Mouse (Mus musculus) midbrain, embryonic 10.5 days (tissue): ENCODE data around the gene Rsrc1. TPM values are rescaled to one million over a fixed set of nuclear protein-coding genes. Genes with fewer than 3 reads are reported as not detected.
"Not testable (repeated sequence)": the region's sequence is repeated elsewhere in the genome, so short reads cannot be mapped to it uniquely, and the experiment has no call there.

Experiments
- DNase-seq: peaks from one replicate; pipeline ENCODE4 v3.0.0-alpha.2; 2017; ENCODE audit warnings: low spot score
- H3K27ac ChIP-seq: fragments of 300-500 bp; sonication (generic); replicated peaks from 2 replicates; pipeline ENCODE4 v1.5.1; 2016; ENCODE audit warnings: mild to moderate bottlenecking
- H3K27me3 ChIP-seq: fragments of 300-500 bp; sonication (generic); 2 replicates; pipeline ENCODE4 v1.6.1; 2016; ENCODE audit warnings: low read depth, mild to moderate bottlenecking; ENCODE audit not compliant: poor library complexity, severe bottlenecking
- H3K36me3 ChIP-seq: fragments of 300-500 bp; sonication (generic); 2 replicates; pipeline ENCODE4 v1.6.1; 2016; ENCODE audit warnings: mild to moderate bottlenecking, moderate library complexity
- H3K4me1 ChIP-seq: fragments of 300-500 bp; sonication (generic); 2 replicates; pipeline ENCODE4 v1.6.1; 2016
- H3K4me3 ChIP-seq: fragments of 300-500 bp; sonication (generic); 2 replicates; pipeline ENCODE4 v1.5.1; 2016; ENCODE audit warnings: mild to moderate bottlenecking, moderate library complexity
- H3K9me3 ChIP-seq: fragments of 300-500 bp; sonication (generic); replicated peaks from 2 replicates; pipeline ENCODE4 v1.6.1; 2016; ENCODE audit warnings: mild to moderate bottlenecking
- WGBS: fragments of 180-500 bp; shearing (Covaris S2); methylation state at CpG from one replicate; pipeline ENCODE4 v1.1.7; 2016; 5-methylcytosine and 5-hydroxymethylcytosine counted together
- polyA plus RNA-seq: library from polyadenylated mRNA; unstranded; fragments of >200 nt; fragmentation: Nextera tagmentation; extraction: Ambion mirVana; gene quantifications from 2 replicates; pipeline ENCODE4 v1.2.1, GENCODE M21; 2016

Gene Rsrc1
- polyA plus RNA-seq, 1 experiment from 2014 or later: 42.2 TPM

DNA sequence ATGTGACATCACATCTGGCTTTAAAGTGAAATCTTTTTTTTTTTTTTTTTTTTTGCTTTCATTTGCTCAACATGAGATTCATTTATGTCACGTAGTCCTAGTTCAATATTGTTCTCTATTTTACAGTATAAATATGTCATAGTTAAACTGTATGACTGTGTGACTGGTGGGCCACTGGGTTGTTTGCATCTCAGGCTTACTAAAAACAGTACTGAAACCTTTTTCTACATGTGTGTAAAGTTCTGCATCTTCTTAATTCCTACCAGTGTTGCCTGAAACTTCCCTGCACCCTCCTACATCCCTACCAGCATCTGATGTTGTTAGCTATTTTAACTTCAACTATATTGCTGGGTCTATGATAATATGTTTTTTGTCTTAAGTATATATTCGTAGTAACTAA, 78.6 kb downstream of the Rsrc1 start:
- 92% methylated on average over 2 of the region's 2 CpGs for WGBS
- Histone ChIP-seq H3K4me1 (no peaks in the 10 kb centered on the region), H3K27ac (no peak overlapping the region), H3K27me3 (no peaks in the 10 kb centered on the region), H3K4me3 (no peak overlapping the region), H3K9me3 (no peaks in the 10 kb centered on the region; the same call in 1 of the 2 replicates), H3K36me3 (peaks cover 11% of the 10 kb centered on the region)
- DNase-seq: no peak

DNA sequence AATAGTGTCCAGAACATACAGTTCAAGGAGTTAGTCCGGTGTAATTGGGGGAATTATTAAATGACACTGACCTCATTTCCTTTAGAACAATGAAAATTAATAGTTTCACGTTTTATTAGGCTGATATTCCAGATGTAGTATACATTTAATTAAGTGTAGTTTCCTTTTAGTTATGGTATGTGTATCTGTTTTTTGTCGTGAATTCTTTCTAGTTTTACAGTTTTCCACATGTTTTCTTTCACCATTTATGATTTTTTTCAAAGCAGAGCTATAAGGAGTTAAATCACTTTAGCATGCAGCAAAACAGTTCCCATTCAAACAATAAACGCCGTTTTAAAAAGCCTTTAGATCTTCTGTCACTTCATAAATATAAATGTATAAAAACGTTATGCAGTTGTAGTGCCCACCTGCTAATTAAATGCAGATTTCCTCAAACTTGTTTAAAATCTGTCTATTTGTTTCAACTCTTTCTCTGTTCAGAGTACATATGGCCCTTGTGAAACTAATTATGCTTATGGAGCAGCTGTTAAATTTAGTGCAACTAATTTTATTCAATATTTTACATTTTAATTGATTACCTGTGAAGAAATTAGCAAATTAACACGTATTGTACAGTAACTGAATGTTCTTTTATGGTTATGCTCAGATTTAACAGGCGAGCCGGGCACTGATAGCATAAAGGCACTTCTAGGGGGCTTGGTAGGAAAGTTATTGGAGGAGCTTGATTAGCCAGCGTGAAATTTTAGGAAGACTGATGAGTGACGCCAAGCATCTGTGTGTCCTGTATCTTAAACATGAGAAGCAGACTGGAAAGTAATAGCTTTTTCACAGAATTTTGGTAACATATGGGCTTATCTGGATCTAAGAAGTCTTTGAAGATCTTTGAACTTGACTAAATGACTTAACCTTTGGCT, 89.6 kb downstream of the Rsrc1 start:
- no peak for DNase-seq

GRCm38 (mm10) chr3:67073653-67074052, 92.5 kb downstream of the Rsrc1 start:
- not testable (repeated sequence) for H3K27ac ChIP-seq, H3K36me3 ChIP-seq, H3K9me3 ChIP-seq, H3K4me1 ChIP-seq, H3K4me3 ChIP-seq, DNase-seq, H3K27me3 ChIP-seq

More for the DNA sequence above, 89.6 kb downstream of the Rsrc1 start:
- Histone ChIP-seq H3K9me3 (peaks cover 5% of the 10 kb centered on the region; the same call in 1 of the 2 replicates), H3K4me3 (no peak overlapping the region), H3K4me1 (no peaks in the 10 kb centered on the region), H3K27ac (no peak overlapping the region), H3K27me3 (no peaks in the 10 kb centered on the region), H3K36me3 (peaks cover 7% of the 10 kb centered on the region; the same call in 1 of the 2 replicates)
- 89% methylated on average over 11 of the region's 11 CpGs for WGBS

- H3K27ac ChIP-seq: no peak overlapping the region
- peaks cover 15% of the 10 kb centered on the region for H3K36me3 ChIP-seq
- no peaks in the 10 kb centered on the region for H3K4me1 ChIP-seq
- H3K9me3 ChIP-seq: peaks cover 14% of the 10 kb centered on the region
- no peak for DNase-seq
- no peak overlapping the region for H3K4me3 ChIP-seq
- 96% methylated on average over 2 of the region's 2 CpGs for WGBS
- H3K27me3 ChIP-seq: no peaks in the 10 kb centered on the region
These were observed 94.3 kb downstream of the Rsrc1 start for GRCm38 (mm10) chr3:67075484-67075883.

DNA sequence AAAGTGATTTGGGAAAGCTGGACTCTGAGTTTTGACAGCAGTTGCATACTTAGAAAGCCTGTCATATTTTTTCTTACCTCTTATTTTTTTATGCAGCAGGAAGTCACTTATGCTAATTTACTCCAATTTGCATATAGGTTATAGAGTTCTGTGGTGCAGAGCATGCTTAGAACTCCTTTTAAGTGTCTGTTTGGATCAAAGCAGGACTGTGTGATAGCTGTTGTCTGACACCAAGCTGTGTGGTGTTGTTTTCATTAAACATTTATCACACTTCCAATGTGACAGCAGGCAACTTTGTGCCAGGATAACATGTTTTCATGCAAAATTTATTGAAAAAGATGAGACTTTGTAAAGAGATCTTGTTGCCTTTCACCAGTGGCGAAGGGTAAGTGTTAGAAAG, 103.6 kb downstream of the Rsrc1 start:
- Histone ChIP-seq H3K36me3 (peaks cover 3% of the 10 kb centered on the region; the same call in 1 of the 2 replicates), H3K27ac (no peak overlapping the region), H3K9me3 (peaks cover 8% of the 10 kb centered on the region), H3K4me3 (no peak overlapping the region), H3K4me1 (no peaks in the 10 kb centered on the region), H3K27me3 (no peaks in the 10 kb centered on the region)
- no peak for DNase-seq
- WGBS: 90% methylated on average over 1 of the region's 1 CpGs

DNA sequence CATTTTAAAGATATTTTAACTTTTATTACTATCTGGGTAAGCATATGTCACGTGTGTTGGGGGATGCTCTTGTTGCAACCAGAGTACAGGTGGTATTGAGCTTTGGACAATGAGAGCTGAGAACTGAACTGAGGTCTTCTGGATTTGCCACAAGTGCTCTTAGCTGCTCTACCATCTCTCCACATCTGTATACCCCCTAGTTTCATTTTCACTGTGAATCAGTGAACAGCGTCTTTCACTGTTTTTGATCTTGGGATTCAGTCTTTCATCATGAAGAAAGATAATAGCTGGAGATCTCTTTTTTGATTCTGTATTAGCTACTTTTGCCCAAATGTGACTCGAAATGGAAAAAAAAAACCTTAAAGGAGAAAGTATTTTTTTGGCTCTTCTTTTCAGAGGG, 127.2 kb downstream of the Rsrc1 start:
- Histone ChIP-seq H3K27ac (no peak overlapping the region), H3K4me3 (no peak overlapping the region), H3K4me1 (no peaks in the 10 kb centered on the region), H3K27me3 (no peaks in the 10 kb centered on the region), H3K9me3 (0 out of 2 replicates have a peak, but pooled peaks cover 4% of the 10 kb centered on the region), H3K36me3 (peaks cover 7% of the 10 kb centered on the region)
- no peak for DNase-seq
- 95% methylated on average over 3 of the region's 3 CpGs for WGBS

GRCm38 (mm10) chr3:67116317-67116716, 135.1 kb downstream of the Rsrc1 start:
- DNase-seq: no peak
- no peaks in the 10 kb centered on the region for H3K9me3 ChIP-seq
- 82% methylated on average over 4 of the region's 4 CpGs for WGBS
- no peaks in the 10 kb centered on the region for H3K36me3 ChIP-seq
- H3K27me3 ChIP-seq: no peaks in the 10 kb centered on the region
- H3K4me1 ChIP-seq: peaks cover 10% of the 10 kb centered on the region
- no peak overlapping the region for H3K4me3 ChIP-seq
- no peak overlapping the region for H3K27ac ChIP-seq

DNA sequence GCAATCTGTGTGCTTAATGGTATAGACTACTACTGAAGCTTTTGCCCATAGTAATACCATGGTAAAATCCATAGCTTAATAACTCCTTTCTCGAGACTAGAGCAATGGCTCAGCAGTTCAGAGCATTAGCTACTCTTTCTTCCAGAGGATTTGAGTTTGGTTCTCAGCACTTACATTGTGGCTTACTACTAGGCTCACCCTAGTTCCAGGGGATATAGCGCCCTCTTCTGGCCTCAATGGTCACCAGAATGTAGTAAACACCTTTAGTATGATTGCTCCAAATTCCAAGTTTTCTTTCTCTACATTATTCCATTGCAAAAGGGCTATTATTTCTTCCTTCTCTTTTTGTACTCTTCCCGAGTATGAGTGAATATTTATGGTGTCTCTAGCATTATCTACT, 151.3 kb downstream of the Rsrc1 start:
- 68% methylated on average over 3 of the region's 3 CpGs for WGBS
- peaks cover 7% of the 10 kb centered on the region for H3K9me3 ChIP-seq
- H3K27ac ChIP-seq: no peak overlapping the region
- peaks cover 15% of the 10 kb centered on the region for H3K36me3 ChIP-seq
- peaks cover 8% of the 10 kb centered on the region for H3K4me1 ChIP-seq
- H3K27me3 ChIP-seq: no peaks in the 10 kb centered on the region
- H3K4me3 ChIP-seq: no peak overlapping the region
- no peak for DNase-seq

GRCm38 (mm10) chr3:67135749-67136375, 154.7 kb downstream of the Rsrc1 start:
- no peak for DNase-seq
- Histone ChIP-seq H3K9me3 (no peaks in the 10 kb centered on the region), H3K27me3 (no peaks in the 10 kb centered on the region), H3K4me1 (peaks cover 8% of the 10 kb centered on the region), H3K4me3 (no peak overlapping the region), H3K27ac (no peak overlapping the region), H3K36me3 (no peaks in the 10 kb centered on the region)
- 79% methylated on average over 2 of the region's 2 CpGs for WGBS

GRCm38 (mm10) chr3:67144952-67145351, 163.8 kb downstream of the Rsrc1 start:
- H3K27me3 ChIP-seq: no peaks in the 10 kb centered on the region; the same call in 1 of the 2 replicates

DNA sequence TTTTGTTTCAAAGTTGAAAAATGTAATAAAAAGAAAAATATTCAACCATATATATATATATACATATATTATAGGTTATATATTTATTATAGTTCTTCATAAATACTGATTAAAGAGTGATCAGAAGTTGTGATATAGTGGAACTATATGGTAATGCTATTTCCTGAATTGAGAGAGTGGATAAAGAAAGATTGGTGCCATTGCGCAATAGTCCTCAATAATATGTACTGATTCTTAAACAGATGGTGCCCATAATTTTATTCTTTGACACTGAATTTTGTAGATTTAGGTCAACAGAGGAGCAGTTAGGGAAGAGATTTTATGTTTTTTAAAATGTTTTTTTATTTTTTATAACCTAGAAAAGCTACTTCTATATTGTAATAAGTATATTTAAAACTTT, 165.1 kb downstream of the Rsrc1 start:
- Histone ChIP-seq H3K27me3 (no peaks in the 10 kb centered on the region; the same call in 1 of the 2 replicates), H3K9me3 (peaks cover 8% of the 10 kb centered on the region; the same call in 1 of the 2 replicates), H3K4me3 (no peak overlapping the region), H3K27ac (no peak overlapping the region), H3K4me1 (peaks cover 8% of the 10 kb centered on the region), H3K36me3 (0 out of 2 replicates have a peak, but pooled peaks cover 5% of the 10 kb centered on the region)
- no peak for DNase-seq
- 98% methylated on average over 1 of the region's 1 CpGs for WGBS

More at GRCm38 (mm10) chr3:67144952-67145351, 163.8 kb downstream of the Rsrc1 start:
- no peak overlapping the region for H3K27ac ChIP-seq
- H3K4me3 ChIP-seq: no peak overlapping the region
- 90% methylated on average over 2 of the region's 2 CpGs for WGBS
- DNase-seq: no peak
- H3K9me3 ChIP-seq: peaks cover 8% of the 10 kb centered on the region; the same call in 1 of the 2 replicates
- H3K36me3 ChIP-seq: 0 out of 2 replicates have a peak, but pooled peaks cover 5% of the 10 kb centered on the region
- peaks cover 8% of the 10 kb centered on the region for H3K4me1 ChIP-seq

GRCm38 (mm10) chr3:67147246-67147645, 166.1 kb downstream of the Rsrc1 start:
- H3K27ac ChIP-seq: no peak overlapping the region
- no peaks in the 10 kb centered on the region; the same call in 1 of the 2 replicates for H3K27me3 ChIP-seq
- H3K9me3 ChIP-seq: peaks cover 8% of the 10 kb centered on the region; the same call in 1 of the 2 replicates
- 35% methylated on average over 3 of the region's 3 CpGs for WGBS
- H3K4me1 ChIP-seq: peaks cover 8% of the 10 kb centered on the region
- DNase-seq: no peak
- 0 out of 2 replicates have a peak, but pooled peaks cover 5% of the 10 kb centered on the region for H3K36me3 ChIP-seq
- H3K4me3 ChIP-seq: no peak overlapping the region

DNA sequence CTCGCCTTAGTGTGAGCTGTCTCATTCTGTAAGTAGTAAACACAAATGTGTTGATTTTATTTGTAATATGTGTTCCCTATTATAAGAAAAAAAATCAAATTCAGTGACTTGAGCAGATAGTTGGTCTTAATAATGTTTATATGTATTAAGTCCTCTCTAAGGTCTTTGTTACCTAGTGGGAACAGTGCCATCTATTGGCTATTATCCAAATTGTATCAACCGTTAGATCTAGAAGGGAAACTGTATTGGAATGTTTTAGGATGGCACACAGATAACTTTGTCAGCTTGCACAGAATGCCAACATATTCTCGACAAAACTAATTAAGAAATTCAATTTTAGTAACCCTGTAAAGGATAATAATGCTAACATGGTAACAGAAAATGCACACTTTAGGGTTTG, 216.0 kb downstream of the Rsrc1 start:
- DNase-seq: no peak
- no peaks in the 10 kb centered on the region for H3K4me1 ChIP-seq
- H3K27me3 ChIP-seq: no peaks in the 10 kb centered on the region
- H3K4me3 ChIP-seq: no peak overlapping the region
- no peaks in the 10 kb centered on the region for H3K36me3 ChIP-seq
- H3K9me3 ChIP-seq: no peaks in the 10 kb centered on the region
- H3K27ac ChIP-seq: no peak overlapping the region
- 41% methylated on average over 3 of the region's 3 CpGs for WGBS
